Mouse (Mus musculus) small intestine, adult 2 months (tissue): ENCODE results near the gene St3gal4. TPM values are rescaled to one million over a fixed set of nuclear protein-coding genes. Genes with fewer than 3 reads are reported as not detected.
A peak's percentile ranks its signal among the peaks of the same experiment; 100 is the strongest.

Experiments used
- H3K27ac ChIP-seq: fragments of 200-500 bp; 2 replicates; pipeline ENCODE4 v1.5.1; 2012; ENCODE audit warnings: low read depth, low read length, control low read depth, inconsistent platforms; ENCODE audit not compliant: insufficient read depth
- H3K27me3 ChIP-seq: fragments of 200-500 bp; 2 replicates; pipeline ENCODE4 v1.6.1; 2012; ENCODE audit warnings: mild to moderate bottlenecking, moderate library complexity, low read length, inconsistent platforms; ENCODE audit not compliant: control insufficient read depth, insufficient read depth
- H3K36me3 ChIP-seq: fragments of 200-500 bp; 2 replicates; pipeline ENCODE4 v1.6.1; 2012; ENCODE audit warnings: mild to moderate bottlenecking, low read length, control low read depth, inconsistent platforms; ENCODE audit not compliant: control insufficient read depth, insufficient read depth
- H3K4me1 ChIP-seq: fragments of 200-500 bp; 2 replicates; pipeline ENCODE4 v1.6.1; 2012; ENCODE audit warnings: low read length, inconsistent platforms, mixed read lengths; ENCODE audit not compliant: control insufficient read depth, insufficient read depth, insufficient read length
- H3K4me3 ChIP-seq: fragments of 200-500 bp; 2 replicates; pipeline ENCODE4 v1.5.1; 2012; ENCODE audit warnings: low read depth, mild to moderate bottlenecking, control low read depth, inconsistent platforms, low read length, moderate library complexity
- CTCF ChIP-seq: fragments of 200-500 bp; IDR thresholded peaks from 2 replicates; pipeline ENCODE4 v1.5.1; 2012; ENCODE audit warnings: low read depth, mild to moderate bottlenecking, control low read depth, inconsistent platforms, low read length, moderate library complexity, mixed read lengths; ENCODE audit not compliant: insufficient replicate concordance, insufficient read length; ENCODE audit errors: extremely low read depth
- POLR2A ChIP-seq: fragments of 200-500 bp; IDR thresholded peaks from 2 replicates; pipeline ENCODE4 v1.6.1; 2012; ENCODE audit warnings: low read depth, mild to moderate bottlenecking, control low read depth, inconsistent platforms, low read length, moderate library complexity
- WGBS: fragments of 180-500 bp; shearing (Covaris S2); methylation state at CpG from one replicate; pipeline ENCODE4 v1.1.7; 2018; 5-methylcytosine and 5-hydroxymethylcytosine counted together
- polyA plus RNA-seq: library from polyadenylated mRNA; depleted of rRNA; stranded (reverse); fragments of >200 nt; gene quantifications from 2 replicates; pipeline ENCODE4 v1.2.3, GENCODE M21; 2012

The St3gal4 gene
- polyA plus RNA-seq, 1 experiment = 354 TPM

- Histone ChIP-seq H3K4me1 (peaks cover 65% of the 10 kb centered on the region), H3K4me3 (no peak overlapping the region), H3K36me3 (0 out of 2 replicates have a peak, but pooled peaks cover 2% of the 10 kb centered on the region), H3K27ac (peak overlapping the region; percentile 51; the same call in 1 of the 2 replicates), H3K27me3 (no peaks in the 10 kb centered on the region)
- 51% methylated on average over 5 of the region's 5 CpGs for WGBS
- TF ChIP-seq CTCF (no peak), POLR2A (no peak)
Observed at GRCm38 (mm10) chr9:35127561-35127960, 8.5 kb upstream of the St3gal4 start.

DNA sequence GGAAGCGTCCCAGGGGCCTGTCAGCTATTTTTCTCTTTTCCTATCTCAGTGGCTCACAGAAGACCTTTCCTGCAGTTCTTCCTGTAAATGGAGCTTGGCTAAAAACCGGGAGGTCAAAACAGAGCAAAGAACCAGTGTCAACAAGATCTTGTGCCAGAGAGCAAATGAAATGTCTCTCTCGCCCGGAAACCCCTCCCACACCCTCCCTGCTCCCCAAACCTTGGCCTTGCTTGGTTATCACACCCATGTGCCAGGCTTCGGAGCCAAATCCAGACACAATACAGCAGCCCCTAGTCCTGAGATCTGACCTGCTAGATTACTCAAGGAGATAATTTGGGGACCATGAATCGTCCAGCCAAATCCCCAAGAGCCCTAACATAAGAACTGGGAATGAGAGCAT, 8.1 kb upstream of the St3gal4 start:
- WGBS = 59% methylated on average over 6 of the region's 6 CpGs
- no peak for TF ChIP-seq POLR2A
- TF ChIP-seq CTCF = no peak
- Histone ChIP-seq H3K4me3 (no peak overlapping the region), H3K27ac (peak overlapping the region; percentile 51; the same call in 1 of the 2 replicates), H3K27me3 (no peaks in the 10 kb centered on the region), H3K36me3 (0 out of 2 replicates have a peak, but pooled peaks cover 2% of the 10 kb centered on the region), H3K4me1 (peaks cover 66% of the 10 kb centered on the region)

- no peak overlapping the region for H3K4me3 ChIP-seq
- peak overlapping the region; percentile 14; the same call in 1 of the 2 replicates for H3K27ac ChIP-seq
- no peaks in the 10 kb centered on the region for H3K27me3 ChIP-seq
- H3K36me3 ChIP-seq = 0 out of 2 replicates have a peak, but pooled peaks cover 2% of the 10 kb centered on the region
- H3K4me1 ChIP-seq = peaks cover 44% of the 10 kb centered on the region
- 87% methylated on average over 8 of the region's 8 CpGs for WGBS
- no peak for TF ChIP-seq CTCF
- TF ChIP-seq POLR2A = no peak
Observed at GRCm38 (mm10) chr9:35124678-35124955, 5.5 kb upstream of the St3gal4 start.

GRCm38 (mm10) chr9:35123804-35124677, 5.0 kb upstream of the St3gal4 start:
- Histone ChIP-seq H3K4me1 (peaks cover 41% of the 10 kb centered on the region), H3K36me3 (0 out of 2 replicates have a peak, but pooled peaks cover 2% of the 10 kb centered on the region), H3K27ac (peak overlapping the region; percentile 23), H3K27me3 (no peaks in the 10 kb centered on the region), H3K4me3 (no peak overlapping the region)
- 69% methylated on average over 11 of the region's 11 CpGs for WGBS
- TF ChIP-seq CTCF = no peak
- no peak for TF ChIP-seq POLR2A

GRCm38 (mm10) chr9:35123456-35123803, 4.4 kb upstream of the St3gal4 start:
- 69% methylated on average over 2 of the region's 2 CpGs for WGBS
- Histone ChIP-seq H3K27me3 (no peaks in the 10 kb centered on the region), H3K4me3 (no peak overlapping the region), H3K36me3 (0 out of 2 replicates have a peak, but pooled peaks cover 2% of the 10 kb centered on the region), H3K27ac (peak overlapping the region; percentile 23), H3K4me1 (peaks cover 41% of the 10 kb centered on the region)
- TF ChIP-seq CTCF (no peak), POLR2A (no peak)

DNA sequence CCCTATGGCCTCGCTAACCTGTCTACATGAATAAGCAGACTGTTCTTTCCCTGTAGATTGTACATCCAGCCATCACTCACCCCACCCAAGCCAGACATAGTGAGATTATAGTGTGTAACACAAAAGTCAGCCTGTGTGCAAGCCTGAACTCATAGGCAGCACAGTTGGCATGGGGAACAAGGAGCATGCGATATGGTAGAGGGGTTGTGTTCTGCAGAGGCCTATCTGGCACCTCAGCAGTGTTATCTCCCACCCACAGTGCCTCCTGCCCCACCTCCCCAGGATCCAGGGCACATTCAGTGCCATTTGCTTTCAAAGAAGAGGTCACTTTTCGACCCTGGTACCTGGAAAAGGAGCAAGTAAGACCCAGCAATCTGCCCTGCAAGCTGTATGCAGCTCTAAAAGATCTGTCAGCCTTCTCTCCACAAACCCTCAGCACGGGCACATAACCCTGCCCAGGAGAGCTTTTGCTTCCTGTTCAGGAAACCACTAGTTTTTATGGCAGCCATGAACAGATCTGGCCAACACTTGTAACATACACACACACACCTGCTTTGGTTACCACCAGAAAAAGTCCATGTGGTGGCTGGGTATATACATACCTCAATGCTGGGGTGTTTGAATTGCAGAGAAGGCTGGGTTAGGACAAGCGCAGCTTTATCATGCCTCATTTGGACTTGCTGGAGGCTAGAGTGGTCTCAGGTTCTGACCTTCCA, 3.6 kb upstream of the St3gal4 start:
- Histone ChIP-seq H3K36me3 (0 out of 2 replicates have a peak, but pooled peaks cover 2% of the 10 kb centered on the region), H3K4me1 (peaks cover 39% of the 10 kb centered on the region), H3K27ac (peak overlapping the region; percentile 48; the same call in 1 of the 2 replicates), H3K27me3 (no peaks in the 10 kb centered on the region), H3K4me3 (no peak overlapping the region)
- TF ChIP-seq POLR2A = no peak
- no peak for TF ChIP-seq CTCF
- WGBS = 62% methylated on average over 5 of the region's 5 CpGs

GRCm38 (mm10) chr9:35118563-35118962, 505 bp downstream of the St3gal4 start:
- no peak overlapping the region for H3K27ac ChIP-seq

More at GRCm38 (mm10) chr9:35118563-35118962, 505 bp downstream of the St3gal4 start:
- Histone ChIP-seq H3K36me3 (no peaks in the 10 kb centered on the region), H3K27me3 (no peaks in the 10 kb centered on the region), H3K4me3 (no peak overlapping the region), H3K4me1 (peaks cover 25% of the 10 kb centered on the region)
- WGBS = 81% methylated on average over 2 of the region's 2 CpGs
- TF ChIP-seq CTCF (no peak), POLR2A (no peak)
